In the genomic region with DNA sequence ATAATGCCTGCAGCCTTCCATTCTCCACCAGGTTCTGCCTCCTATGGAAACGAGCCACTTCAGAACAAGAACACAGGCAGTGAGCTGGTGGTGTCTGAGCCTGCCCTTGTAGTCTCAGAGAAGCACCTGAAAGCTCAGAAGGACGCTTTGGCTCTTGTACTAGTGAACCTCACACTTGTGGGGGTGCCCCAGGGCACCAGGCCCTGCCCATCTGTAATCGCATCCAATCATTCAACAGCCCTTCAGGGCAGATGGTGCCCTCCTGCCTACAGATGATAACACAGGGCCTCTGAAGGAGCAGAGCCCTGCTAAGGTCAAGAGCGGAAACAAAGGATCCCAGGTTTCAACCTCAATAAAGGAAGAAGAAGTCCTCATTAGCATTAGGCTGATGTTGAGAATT, we compare ENCODE assay signal across 15 mouse cellular contexts.
"Had no signal": no experiment of that assay in that cellular context is flagged by ENCODE, and none has a peak within 500 bp of the region (broad histone marks: within the 10 kb centered on the region; RNA-seq: fewer than 3 reads in every experiment).

No protein-coding gene starts in this region.

- DNase-seq: kidney, postnatal 10 days; kidney, postnatal 4 days; liver; liver, embryonic 13.5 days; liver, postnatal 0 days; lung, postnatal 14 days; thymus, postnatal 4 days had no signal

- H3K4me1 ChIP-seq: limb, embryonic 12.5 days; liver, embryonic 13.5 days; lung, embryonic 15.5 days; megakaryocyte, embryonic 14.5 days; neural tube, embryonic 12.5 days had no signal

- H3K9me3 ChIP-seq: limb, embryonic 12.5 days; lung, embryonic 15.5 days; midbrain, embryonic 12.5 days; neural tube, embryonic 12.5 days had no signal

- H3K9ac ChIP-seq: limb, embryonic 12.5 days; liver, embryonic 13.5 days; liver, postnatal 0 days; lung, embryonic 15.5 days; midbrain, embryonic 12.5 days; neural tube, embryonic 12.5 days had no signal

- ATAC-seq: liver, postnatal 0 days had no signal

- H3K4me2 ChIP-seq: limb, embryonic 12.5 days; liver, embryonic 13.5 days; lung, embryonic 15.5 days; midbrain, embryonic 12.5 days; neural tube, embryonic 12.5 days had no signal

- H3K27ac ChIP-seq: left cerebral cortex, adult 2 months; limb, embryonic 12.5 days; liver, embryonic 13.5 days; lung, embryonic 15.5 days; macrophage; midbrain, embryonic 12.5 days; neural tube, embryonic 12.5 days; stomach, postnatal 0 days had no signal

- H3K27me3 ChIP-seq: limb, embryonic 12.5 days; liver, embryonic 13.5 days; lung, embryonic 15.5 days; megakaryocyte, embryonic 14.5 days; midbrain, embryonic 12.5 days; neural tube, embryonic 12.5 days had no signal

- H3K36me3 ChIP-seq: limb, embryonic 12.5 days; liver, embryonic 13.5 days; lung, embryonic 15.5 days; midbrain, embryonic 12.5 days; neural tube, embryonic 12.5 days had no signal

- H3K4me3 ChIP-seq: left cerebral cortex, adult 2 months; limb, embryonic 12.5 days; liver, embryonic 13.5 days; lung, embryonic 15.5 days; megakaryocyte, embryonic 14.5 days; midbrain, embryonic 12.5 days; neural tube, embryonic 12.5 days had no signal
